Comparison of ENCODE assay signal across 10 mouse cellular contexts in genomic region chr2:32514335-32514734, GRCm38 (mm10). TPM values are rescaled to one million over a fixed set of nuclear protein-coding genes. Genes with fewer than 3 reads are reported as not detected.
A peak's percentile ranks its signal among the peaks of the same experiment; 100 is the strongest.
DNase-seq lines count a peak whose midpoint lies in the region; ATAC-seq and TF ChIP-seq lines count a peak whose summit lies in the region.
"Had no signal": no experiment of that assay in that cellular context is flagged by ENCODE, and none has a peak within 500 bp of the region (broad histone marks: within the 10 kb centered on the region; RNA-seq: fewer than 3 reads in every experiment).

No protein-coding gene starts in this region.

- peak overlapping the region; percentile 12; the same call in 1 of the 2 replicates for H3K4me2 ChIP-seq in heart, embryonic 16.5 days (ENCODE audit: low read depth, low read length)
- no peak overlapping the region for H3K4me2 ChIP-seq in liver, postnatal 0 days (ENCODE audit: low read depth, low read length)

- H3K27ac ChIP-seq in heart, embryonic 16.5 days (ENCODE audit: low read length), result 0 out of 2 replicates have a peak overlapping the region, but pooled peaks have one; percentile 4
- no peak overlapping the region for H3K27ac ChIP-seq in liver, postnatal 0 days (ENCODE audit: low read depth)

- no peak overlapping the region for H3K4me3 ChIP-seq in heart, embryonic 16.5 days (ENCODE audit: low read length)
- no peak overlapping the region for H3K4me3 ChIP-seq in liver, postnatal 0 days (ENCODE audit: low read depth, low read length)

- no peaks in the 10 kb centered on the region for H3K27me3 ChIP-seq in heart, embryonic 16.5 days (ENCODE audit: control insufficient read depth, insufficient read depth, low read length)
- no peaks in the 10 kb centered on the region for H3K27me3 ChIP-seq in liver, postnatal 0 days (ENCODE audit: insufficient read depth, low read length)

- H3K9ac ChIP-seq in heart, embryonic 16.5 days (ENCODE audit: low read length), result no peak overlapping the region
- no peak overlapping the region for H3K9ac ChIP-seq in liver, postnatal 0 days (replicated peaks)

- DNase-seq in embryo, embryonic 10 days (ENCODE audit: low spot score), result peak; percentile 55
- DNase-seq in embryo, embryonic 9.5 days (ENCODE audit: extremely low spot score), result no peak
- DNase-seq in MN1 (ENCODE audit: low spot score), result peak; percentile 48
- DNase-seq in liver, postnatal 0 days, result no peak
- no peak for DNase-seq in right cerebral cortex, postnatal 10 days (ENCODE audit: low spot score in 2 of 2)
- DNase-seq in cerebellum, postnatal 25 days, result no peak
- DNase-seq in urinary bladder, postnatal 25 days (ENCODE audit: low spot score), result no peak
- DNase-seq: B cell, adult 2 months; cerebellum, adult 18-20 months had no signal

- H3K36me3 ChIP-seq in heart, embryonic 16.5 days (ENCODE audit: control insufficient read depth, insufficient read depth), result no peaks in the 10 kb centered on the region
- no peaks in the 10 kb centered on the region for H3K36me3 ChIP-seq in liver, postnatal 0 days (replicated peaks; ENCODE audit: insufficient read depth, low read length)

- WGBS in heart, embryonic 16.5 days, result 21% methylated on average over 6 of the region's 6 CpGs
- WGBS in liver, postnatal 0 days (ENCODE audit: insufficient replicate concordance), result 30% methylated on average over 6 of the region's 6 CpGs

- peaks cover 8% of the 10 kb centered on the region for H3K4me1 ChIP-seq in heart, embryonic 16.5 days (ENCODE audit: control insufficient read depth, insufficient read depth, low read length)
- H3K4me1 ChIP-seq in liver, postnatal 0 days (ENCODE audit: insufficient read depth), result no peaks in the 10 kb centered on the region; the same call in 1 of the 2 replicates

- H3K9me3 ChIP-seq in heart, embryonic 16.5 days (replicated peaks; ENCODE audit: control insufficient read depth, low read length), result no peaks in the 10 kb centered on the region
- no peaks in the 10 kb centered on the region for H3K9me3 ChIP-seq in liver, postnatal 0 days (ENCODE audit: low read length)

- TF ChIP-seq CTCF in liver, postnatal 0 days (IDR thresholded peaks at IDR 0.05; ENCODE audit: low read depth), result no peak

- peak; percentile 37 for ATAC-seq in heart, embryonic 16.5 days (replicated peaks; ENCODE audit: extremely low read depth, insufficient read depth, low FRiP score)
- peak; percentile 59; the same call in 1 of the 2 replicates for ATAC-seq in liver, postnatal 0 days

- no peak for TF ChIP-seq EP300 in liver, postnatal 0 days (IDR thresholded peaks at IDR 0.05; ENCODE audit: low read depth)

RNA-seq across cellular contexts. Expression of gene Fam102a, which starts 20.8 kb away (rescaled TPM):
- polyA plus RNA-seq in heart, embryonic 16.5 days (2015; fragmentation: Nextera tagmentation; extraction: Ambion mirVana), result 5.8 and 6.6 TPM in 2 replicates
- 4.8 and 6.1 TPM in 2 replicates for polyA plus RNA-seq in liver, postnatal 0 days (2015; fragmentation: Nextera tagmentation; extraction: Ambion mirVana)

RNA-seq across cellular contexts. Expression of gene Dpm2, which starts 56.3 kb away (rescaled TPM):
- 72.1 and 73.0 TPM in 2 replicates for polyA plus RNA-seq in heart, embryonic 16.5 days (2015; fragmentation: Nextera tagmentation; extraction: Ambion mirVana)
- polyA plus RNA-seq in liver, postnatal 0 days (2015; fragmentation: Nextera tagmentation; extraction: Ambion mirVana), result 37.0 and 41.7 TPM in 2 replicates

Comparison
In these comparisons a context has a peak if more than half of its experiments do, and no peak if none do; other contexts are left out.
1. DNase-seq: peak in embryo, embryonic 10 days (single experiment) and MN1 (single experiment); none in embryo, embryonic 9.5 days (single experiment), liver, postnatal 0 days (single experiment), right cerebral cortex, postnatal 10 days (0 of 2), cerebellum, postnatal 25 days (0 of 2) and urinary bladder, postnatal 25 days (single experiment).